Mouse (Mus musculus): ENCODE data around the gene Adcy3.

DNA sequence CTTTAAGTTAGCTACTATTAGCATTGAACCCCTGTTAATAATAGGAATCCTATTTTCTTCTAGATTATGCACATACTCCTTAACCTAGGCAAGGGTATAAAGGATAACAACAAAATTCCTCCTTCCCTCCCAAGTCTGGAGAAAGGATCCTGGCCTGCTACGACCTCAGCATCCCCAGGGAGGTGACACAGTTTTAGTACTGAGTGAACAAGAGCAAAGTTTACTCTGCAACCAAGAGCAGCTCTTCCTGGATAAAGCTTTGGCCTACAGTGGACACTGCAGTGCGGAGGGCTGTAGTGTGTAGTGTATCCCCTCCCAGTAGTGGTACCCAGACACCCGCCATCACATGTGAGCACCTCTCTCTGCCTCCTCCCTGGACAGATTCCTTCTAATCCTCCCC, 19.1 kb downstream of the Adcy3 start:
- no peak for TF ChIP-seq CTCF (IDR thresholded peaks at IDR 0.05; ENCODE audit: low read depth, low read length)
- no peak for TF ChIP-seq POLR2A (IDR thresholded peaks at IDR 0.05; ENCODE audit: extremely low read depth, insufficient read depth, low read length)

All from liver, adult 2 months (tissue).